Mouse (Mus musculus) mouse embryonic stem cell (cell line): ENCODE measurements around the gene Ncoa1.

Source experiments
- in situ Hi-C, 2 experiments: fragments of 300-500 bp; cut with MboI; formaldehyde crosslinking; loops; 1 replicate in 1 of 2; 3 replicates in 1 of 2; pipeline ENCODE4 v1.14.3; 2019 to 2020; ENCODE audit warnings: low sequenced_read_pairs in 2 of 2, low pct_unique_long_range_greater_than_20kb in 1 of 2, mixed read lengths in 1 of 2; ENCODE audit not compliant: unreplicated experiment in 1 of 2

The Ncoa1 gene

DNA sequence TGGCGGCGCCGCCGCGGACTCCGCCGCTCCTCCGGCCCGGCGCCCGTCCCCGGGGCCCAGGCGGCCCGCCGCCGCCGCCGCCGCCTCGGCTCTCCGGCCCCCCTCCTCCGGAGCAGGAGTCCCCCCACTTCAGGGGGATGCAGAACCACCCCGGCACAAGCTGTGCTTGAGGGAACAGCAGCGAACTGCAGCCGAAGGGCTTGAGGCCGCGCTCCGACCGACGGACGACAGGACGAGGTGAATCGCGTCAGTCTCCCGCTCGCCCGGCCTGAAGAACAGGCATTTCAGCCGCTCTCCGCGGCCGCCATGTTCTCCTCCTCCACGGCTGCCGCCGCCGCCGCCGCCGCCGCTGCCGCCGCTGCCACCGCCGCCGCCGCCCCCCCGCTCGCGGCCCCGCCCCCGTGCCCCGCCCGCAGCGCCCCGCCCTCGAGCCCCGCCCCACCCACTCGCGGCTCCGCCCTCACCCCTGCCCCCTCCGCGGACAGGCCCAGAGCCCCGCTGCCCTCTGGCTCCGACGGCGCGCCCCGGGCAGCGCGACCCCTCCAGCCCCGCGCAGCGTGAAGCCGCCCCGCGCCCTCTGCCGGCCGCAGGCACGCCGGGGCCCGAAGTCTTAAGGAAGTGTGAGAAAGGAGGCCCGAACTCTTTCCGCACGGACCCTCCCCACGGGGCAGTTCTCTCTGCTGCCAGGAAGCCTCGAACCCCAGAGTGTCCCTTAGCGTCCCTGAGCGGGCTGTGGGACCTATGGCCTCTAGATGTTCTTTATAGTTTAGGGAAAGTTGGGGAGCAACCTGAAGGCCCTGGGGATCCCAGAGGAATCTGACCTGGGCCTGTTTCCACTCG, at the start of gene Ncoa1:
TSS of gene Ncoa1 (minus strand) at position 351 of the 840 bp plus-strand sequence.
- in situ Hi-C loops, result no loop called here

DNA sequence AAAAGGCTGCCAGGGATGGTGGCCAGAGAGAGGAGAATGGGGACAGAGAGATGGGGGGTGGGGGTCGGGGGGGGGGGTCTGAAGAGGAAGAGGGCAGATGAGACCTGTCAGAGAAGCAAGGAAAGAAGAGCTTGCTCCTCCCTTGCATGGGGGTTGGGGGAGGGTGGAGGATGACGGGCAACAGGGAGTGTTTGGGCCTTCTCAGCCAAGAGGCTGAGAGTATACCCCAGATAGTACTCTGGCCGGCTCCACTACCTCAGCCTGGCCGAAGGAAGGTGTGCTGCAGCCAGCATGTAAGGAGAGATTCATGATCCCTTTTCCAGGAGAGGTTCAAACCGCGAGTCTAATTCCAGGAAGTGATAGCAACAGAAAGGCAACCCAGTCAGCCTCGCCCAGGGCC, 47.6 kb upstream of the Ncoa1 start:
- in situ Hi-C loops, result no loop called here

DNA sequence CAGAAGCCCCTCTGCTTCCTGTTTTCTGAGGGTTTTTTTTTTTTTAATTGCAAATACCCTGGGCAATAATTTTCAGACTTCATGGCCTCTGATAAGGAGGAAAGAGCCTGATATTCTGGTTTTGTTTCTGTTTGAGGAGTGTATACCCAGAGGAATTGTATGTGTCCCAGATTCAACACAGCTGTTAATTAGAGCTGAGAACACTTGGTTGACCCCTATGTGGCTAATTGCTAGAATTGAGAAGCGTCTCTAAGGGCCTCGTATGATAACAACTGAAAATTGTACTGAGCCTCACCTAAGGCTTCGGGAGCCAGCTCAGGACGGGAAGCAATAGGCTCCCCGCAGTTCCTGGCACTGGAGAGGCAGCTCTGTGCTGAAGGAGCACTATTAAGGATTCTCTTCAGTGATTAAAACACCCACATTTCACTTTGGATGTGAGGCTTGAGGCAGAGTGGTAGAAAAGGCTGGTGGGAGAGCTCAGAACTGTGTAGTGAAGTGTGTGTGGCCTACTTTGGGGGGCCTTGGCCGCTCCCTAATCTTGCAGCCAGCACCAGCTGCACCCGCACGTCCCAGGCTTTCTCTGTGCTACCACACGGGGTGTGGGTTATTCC, 46.8 kb upstream of the Ncoa1 start:
- in situ Hi-C loops, result no loop called here

DNA sequence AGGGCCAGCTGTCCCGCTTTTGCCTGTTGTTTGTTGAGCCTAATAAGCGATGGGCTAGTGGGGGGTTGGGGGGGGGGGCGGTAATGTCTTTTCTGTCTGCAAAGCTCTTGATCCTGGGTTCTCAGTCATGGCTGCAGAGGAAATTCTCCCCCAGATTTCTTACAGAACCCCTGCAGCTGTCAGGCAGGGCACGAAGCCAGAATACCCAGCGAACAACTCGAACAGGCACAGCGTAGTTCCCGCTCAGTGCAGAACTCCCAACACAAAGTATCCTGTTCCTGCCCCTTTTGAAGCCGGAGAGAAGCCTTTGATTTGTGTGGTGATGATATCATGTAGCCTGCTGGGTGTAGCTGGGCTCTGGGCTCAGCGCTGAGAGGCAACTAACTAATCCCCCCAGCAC, 46.2 kb upstream of the Ncoa1 start:
- in situ Hi-C loops, result no loop called here

DNA sequence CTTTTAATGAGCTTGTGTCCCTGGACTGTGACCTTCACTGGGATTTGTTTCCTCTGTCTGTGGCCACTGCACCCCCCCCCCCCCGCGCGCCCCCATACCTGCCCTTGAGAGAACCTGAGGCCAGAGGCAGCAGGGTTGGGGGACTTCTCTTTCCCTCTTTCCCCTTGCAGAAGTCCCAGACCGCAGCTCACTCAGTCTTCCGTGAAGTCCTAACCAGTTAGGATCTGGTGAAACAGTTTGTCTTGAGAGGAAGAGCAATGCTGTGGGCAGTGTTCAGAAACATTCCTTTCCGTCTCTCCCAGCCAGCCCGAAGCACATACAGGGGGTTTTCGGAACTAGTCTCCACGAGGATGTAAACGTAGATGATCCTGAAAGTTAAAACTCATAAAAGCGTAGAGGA, 42.0 kb upstream of the Ncoa1 start:
- in situ Hi-C loops, result no loop called here

DNA sequence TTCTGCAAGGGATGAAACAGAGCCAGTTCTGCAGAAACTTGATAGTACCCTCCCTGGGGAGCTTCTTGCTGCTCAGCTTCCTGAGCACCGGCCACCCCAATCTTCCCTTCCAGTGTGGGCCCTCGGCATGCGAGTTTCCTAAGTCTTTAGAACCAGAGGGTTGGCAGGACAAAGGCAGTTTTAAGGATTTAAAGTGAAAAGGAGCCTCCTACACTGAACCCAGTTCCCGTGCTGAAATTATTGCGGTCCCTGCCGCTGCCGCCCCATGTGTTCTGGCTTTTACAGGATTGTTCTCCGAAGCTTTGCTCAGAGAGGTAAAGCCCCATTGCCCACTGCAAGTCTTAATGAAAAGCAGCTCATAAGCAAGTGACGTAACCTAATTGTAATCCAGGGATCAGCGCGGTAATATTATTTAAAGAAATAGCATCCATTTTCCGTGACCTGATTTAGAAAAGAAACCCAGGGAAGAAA, 32.6 kb upstream of the Ncoa1 start:
- in situ Hi-C loops, result no loop called here

DNA sequence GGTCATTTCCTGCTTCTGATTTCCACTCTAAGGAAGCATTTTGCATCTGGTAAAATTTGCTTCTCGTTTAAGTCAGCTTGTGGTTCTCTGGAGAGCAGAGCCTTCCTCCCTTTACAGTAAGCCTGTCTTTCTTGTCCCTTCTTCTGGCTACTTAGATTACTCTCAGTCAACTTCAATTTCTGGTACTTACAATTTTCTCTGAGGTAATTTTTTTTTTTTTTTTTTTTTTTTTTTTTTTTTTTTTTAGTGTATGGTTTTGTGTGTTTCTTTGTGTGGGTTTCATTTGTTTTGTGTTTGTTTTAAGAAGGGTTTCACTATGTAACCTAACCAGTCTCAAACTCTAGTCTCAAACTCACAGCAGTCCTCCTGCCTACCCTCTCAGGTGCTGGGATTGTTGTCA, 31.2 kb upstream of the Ncoa1 start:
- in situ Hi-C loops, result no loop called here

DNA sequence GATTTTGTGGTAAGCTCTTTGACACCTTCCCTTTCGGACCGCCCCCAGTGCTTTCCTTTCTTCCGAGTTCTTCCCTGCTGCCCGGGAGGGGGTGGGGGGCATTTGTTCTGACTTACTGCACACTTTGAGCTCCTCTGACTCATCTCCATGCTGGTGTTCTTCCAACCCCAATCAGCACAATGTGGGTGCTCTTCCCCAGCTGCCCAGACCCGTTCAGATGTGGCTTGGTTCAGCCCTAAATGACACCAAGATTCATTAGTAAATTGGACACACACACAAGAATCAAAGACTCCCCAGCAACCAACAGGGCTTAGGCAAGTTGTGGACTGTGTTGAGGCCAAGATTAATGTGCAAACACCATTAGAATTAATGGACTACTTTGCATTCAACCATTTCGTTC, 30.5 kb upstream of the Ncoa1 start:
- in situ Hi-C loops, result no loop called here

DNA sequence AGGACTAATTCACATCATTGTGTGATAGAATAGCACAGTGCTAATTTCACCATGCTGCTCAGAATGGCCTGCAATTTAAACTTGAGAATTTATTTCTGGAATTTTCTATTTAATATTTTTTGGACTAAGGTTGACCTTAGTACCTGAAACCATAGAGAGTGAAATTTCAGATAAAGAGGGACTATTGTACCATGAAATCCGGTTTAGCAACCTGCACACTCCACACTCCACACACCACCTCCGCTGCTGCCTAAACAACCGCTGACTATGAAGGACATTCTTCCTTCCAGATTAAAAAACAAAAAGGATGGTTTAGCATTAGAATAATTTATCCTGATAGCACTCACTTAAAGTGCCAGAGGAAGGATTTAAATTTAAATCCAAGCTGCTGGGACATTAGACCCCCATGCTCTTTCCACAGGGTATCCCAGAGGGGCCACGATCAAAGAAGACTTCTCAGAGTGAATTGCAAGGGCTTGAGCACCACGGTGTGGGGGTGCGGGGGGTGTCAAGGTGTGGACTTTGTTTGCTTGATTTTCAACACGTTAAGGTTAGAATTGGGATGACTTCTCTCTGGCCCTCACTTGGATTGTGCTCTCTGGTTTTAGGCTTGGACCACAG, 29.9 kb upstream of the Ncoa1 start:
- in situ Hi-C loops, result no loop called here

DNA sequence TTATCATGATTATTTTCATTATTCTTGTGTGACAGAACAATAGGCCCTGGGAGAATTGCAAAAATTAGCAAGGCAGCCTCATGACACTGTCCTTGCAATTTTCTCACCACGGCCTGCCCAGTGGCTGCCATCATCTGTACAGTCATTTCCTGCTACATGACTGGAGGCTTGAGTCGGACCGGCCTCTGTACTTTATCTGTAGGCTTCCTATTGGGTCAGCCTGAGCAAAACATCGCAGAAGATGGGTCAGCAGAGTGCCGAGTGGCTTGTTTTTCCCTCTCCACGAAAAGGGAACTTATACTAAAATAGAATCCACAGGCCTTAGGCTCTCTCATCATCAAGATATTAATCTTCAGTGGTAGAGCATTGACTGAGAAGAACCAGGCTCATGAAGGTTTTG, 28.3 kb upstream of the Ncoa1 start:
- in situ Hi-C loops, result no loop called here

DNA sequence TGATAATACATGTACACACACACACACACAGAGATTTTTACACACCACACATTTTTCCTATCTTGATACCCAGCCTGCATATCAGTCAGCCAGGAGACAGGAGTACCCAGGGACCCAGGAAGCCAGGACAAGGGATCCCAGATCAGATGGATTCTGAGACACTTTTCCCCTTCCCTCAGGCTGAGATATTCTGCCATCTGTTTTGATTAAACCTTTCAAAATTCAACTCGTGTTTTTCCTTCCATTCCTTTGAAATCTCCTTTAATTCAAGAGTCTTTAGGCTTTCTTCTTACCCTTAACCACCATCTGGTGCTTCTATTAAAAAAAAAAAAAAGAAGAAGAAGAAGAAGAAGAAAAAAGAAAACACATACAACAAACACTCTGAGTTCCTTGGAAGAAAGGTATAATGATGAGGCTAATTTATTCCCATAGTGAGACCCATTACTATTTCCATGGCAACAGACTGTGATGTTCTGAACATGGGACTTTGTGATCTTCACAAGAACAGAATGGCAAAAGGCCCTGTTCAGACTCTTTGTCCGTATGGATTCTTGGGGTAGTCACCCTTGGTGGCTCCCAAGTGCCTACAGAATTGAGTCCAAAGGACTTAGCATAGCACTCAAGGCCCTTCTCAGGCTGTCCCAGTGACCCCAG, 26.8 kb upstream of the Ncoa1 start:
- in situ Hi-C loops, result no loop called here

DNA sequence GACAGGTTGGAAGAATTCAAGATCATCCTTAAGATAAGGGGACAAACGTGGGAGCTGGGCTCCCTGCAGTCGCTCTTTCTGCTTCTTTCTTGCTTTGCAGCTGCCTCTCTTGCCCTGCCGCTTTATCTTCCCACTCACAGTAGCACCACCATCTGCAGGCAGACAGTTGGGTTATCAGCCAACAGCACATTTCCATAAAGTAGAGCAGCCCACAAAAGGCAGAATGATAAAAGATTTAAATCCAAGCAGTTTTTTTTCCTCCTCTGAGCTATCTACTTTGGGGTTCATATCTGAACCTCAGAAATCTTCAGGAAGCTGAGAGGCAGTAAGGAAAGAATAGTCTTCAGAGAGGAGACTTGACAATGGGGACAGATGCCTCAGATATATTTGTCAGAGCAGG, 24.9 kb upstream of the Ncoa1 start:
- in situ Hi-C loops, result no loop called here

DNA sequence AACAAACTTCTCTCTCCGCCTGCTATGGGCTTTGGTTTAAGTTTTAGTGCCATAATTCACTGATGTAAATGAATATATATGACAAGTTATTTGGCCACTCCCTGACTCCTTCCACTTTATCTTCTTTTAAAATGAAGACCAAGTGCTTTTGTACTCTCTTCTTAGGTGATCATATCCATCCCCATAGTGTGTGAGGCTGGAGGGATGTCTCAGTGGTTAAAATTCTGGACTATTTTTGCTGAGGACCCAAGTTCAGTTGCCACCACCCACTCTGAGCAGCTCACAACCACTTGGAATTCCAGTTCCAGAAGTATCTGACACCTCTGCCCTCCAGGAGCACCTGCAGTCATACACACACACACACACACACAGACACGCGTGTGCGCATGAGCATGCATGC, 23.5 kb upstream of the Ncoa1 start:
- in situ Hi-C loops, result no loop called here

DNA sequence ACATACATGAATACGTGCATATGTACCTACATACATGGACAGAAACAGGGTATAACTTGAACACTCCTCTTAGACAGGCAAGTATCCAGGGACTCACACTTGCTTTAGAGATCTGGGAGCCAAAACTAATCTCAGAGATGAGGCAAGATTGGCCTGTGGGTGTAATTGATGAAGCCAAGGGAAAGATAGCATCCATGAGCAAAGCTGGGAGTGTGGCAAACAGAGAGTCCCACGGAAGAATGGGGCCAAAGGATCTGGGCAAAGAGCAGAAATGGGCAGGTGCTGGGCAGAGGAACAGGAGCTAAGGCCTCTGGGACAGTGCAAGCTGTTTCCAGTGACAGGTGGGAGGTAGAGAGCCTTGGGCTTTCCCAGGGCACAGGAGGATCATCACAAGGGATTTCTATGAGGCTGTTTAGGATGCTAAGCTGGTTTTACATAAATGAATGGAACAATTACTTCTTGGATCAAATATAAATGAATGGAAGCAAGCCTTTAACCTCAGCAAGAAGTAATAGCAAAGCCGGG, 22.7 kb upstream of the Ncoa1 start:
- in situ Hi-C loops, result no loop called here

DNA sequence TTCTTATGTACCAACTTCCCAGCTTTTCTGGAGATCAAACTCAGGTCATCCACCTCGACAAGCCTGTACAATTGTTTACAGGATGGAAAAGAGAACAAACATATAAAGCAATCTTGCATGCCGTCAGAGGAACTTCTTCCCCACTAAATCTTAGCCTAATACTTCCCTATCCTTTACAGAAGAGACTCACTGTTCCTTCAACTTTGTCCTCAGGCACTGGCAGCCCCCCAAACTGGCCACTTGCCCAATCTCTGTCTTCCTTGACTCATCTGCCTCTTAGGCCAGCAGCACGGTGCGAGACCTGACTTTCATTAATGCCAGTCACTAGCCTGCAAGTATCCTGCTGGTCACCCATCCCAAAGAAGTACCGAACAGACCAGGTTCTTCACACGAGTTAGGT, 11.4 kb upstream of the Ncoa1 start:
- in situ Hi-C loops, result no loop called here

DNA sequence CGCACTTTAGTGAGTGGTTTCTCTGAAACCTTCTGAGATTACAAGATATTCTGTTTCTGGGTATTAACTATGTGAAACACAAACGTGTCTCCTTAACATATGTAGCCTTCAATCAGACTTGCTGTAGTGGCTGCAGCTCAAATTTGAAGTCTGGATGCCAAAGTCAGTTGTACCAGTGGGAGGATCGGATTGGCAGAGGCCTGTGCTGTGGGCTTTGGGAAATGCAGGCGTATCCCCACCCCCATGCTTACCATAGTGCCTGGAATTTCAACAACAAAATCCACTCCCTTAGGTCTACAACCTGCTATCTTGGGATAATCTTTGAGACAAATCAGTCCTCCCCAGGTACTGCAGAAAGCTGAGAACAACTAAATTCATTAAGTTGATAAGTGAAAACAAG, 6.4 kb upstream of the Ncoa1 start:
- in situ Hi-C loops, result no loop called here

DNA sequence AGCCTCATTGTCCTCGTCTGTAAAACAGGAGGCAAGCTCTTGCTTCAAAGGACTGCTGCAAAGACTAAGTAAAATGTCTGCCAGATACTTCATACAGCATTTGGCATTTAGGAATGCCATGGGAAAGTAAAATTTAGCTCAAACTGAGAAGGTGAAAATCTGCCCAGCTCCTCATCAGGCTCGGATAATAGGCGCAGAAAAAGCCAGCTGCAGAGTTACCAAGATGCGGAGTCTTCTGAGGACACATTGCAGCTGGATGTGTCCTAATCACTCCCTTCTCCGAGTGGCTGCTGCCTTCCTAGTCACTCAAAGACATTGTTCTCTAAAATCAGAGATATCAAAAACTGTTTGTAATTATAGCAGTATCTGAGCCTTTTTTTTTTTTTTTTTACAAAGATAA, 4.7 kb upstream of the Ncoa1 start:
- in situ Hi-C loops, result no loop called here

DNA sequence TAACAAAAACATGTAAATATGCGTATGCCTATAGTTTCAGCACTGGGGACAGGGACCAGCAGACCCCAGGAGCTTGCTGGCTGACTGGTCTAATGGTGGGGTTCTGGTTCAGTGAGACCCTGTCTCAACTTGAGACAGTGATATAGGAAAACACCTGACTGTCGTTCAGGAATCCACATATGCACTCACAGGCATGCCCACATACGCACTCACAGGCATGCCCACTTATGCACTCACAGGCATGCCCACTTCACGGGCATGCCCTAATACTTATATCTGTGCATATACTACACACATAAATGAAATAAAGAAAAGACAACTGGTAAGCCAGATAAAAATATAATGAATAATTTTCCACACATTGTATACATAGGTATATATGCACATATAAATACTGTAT, 3.3 kb upstream of the Ncoa1 start:
- in situ Hi-C loops, result no loop called here
